Mouse (Mus musculus): Measurements from ENCODE around the gene Vmn1r183. TPM values are rescaled to one million over a fixed set of nuclear protein-coding genes. Genes with fewer than 3 reads are reported as not detected.
"Not testable (repeated sequence)": the region's sequence is repeated elsewhere in the genome, so short reads cannot be mapped to it uniquely, and the experiment has no call there.

Vmn1r183 gene
- total RNA-seq (2012; rRNA removed), result not detected in 2 replicates
- not detected in 2 replicates for total RNA-seq (2014; rRNA removed)
- not detected in 2 replicates for polyA plus RNA-seq (2012; ENCODE audit: insufficient read length, low read depth)

DNA sequence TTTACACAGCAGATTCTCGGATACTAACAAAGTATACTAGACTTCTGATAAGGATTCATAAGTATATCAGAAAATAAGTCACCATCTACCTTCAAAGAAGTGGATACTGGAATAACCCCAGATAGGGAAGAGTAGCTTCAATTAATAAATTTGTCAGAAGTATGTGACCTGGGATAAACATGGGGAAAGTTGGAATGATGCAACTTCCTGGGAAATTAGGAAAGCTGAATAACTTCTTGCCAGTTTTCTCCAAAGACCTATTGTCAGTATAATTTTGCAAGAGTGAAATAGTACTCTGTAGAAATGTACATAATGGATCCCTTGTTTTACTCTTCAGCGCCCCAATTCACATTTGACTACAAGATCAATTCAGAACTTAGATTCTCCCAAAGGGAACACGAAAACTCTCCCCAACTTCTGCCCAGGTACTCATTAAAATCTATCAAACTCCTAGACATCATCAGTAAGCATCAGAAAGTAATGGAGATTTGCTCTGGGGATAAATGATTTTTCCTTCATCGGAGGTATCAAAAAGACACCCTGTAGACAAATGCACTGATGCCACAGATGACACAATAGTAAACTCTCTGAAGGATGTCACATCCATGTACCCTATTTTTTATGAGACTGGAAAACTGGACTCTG is at the start of gene Vmn1r183:
TSS of gene Vmn1r183 (plus strand) at position 595 of the 645 bp plus-strand sequence.
- in situ Hi-C loops (cut with MboI; ENCODE audit: low pct_ligation_motif_present, low pct_unique_long_range_greater_than_20kb, low sequenced_read_pairs), result no loop called here
- TF ChIP-seq USF2 (conservative IDR thresholded peaks at IDR 0.05; ENCODE audit: low read depth, low read length), result no peak
- TF ChIP-seq MXI1 (IDR thresholded peaks at IDR 0.05; ENCODE audit: low read depth, low read length), result no peak
- no peak for TF ChIP-seq TCF12 (IDR thresholded peaks at IDR 0.05; ENCODE audit: low read depth, low read length)
- TF ChIP-seq MEF2A (IDR thresholded peaks at IDR 0.05; ENCODE audit: borderline replicate concordance, low read depth, low read length), result no peak

DNA sequence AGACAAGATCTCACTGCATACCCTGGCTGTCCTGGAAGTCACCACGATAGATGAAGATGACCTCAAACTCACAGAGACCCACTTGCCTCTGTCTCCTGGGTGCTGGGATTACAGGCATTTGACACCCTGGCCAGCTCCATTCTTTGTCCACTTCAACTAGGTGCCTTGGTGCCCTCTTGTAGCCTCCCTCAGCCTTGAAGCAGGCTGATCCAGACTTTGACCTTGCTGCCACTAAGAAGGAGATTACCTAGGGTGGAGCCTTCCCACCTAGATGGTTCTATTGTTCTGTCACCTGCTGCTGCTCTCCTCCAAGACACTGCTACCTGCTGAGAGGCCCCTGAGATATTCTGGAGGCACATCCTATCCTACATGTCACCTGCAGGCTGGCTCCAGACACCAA is 21.4 kb downstream of the Vmn1r183 start:
- H3K9me3 ChIP-seq (replicated peaks; ENCODE audit: low read length); in situ Hi-C loops (cut with MboI; ENCODE audit: low pct_ligation_motif_present, low pct_unique_long_range_greater_than_20kb, low sequenced_read_pairs); H3K4me2 ChIP-seq (ENCODE audit: insufficient read depth, low read depth, poor library complexity, severe bottlenecking); dilution Hi-C loops (cut with MboI; ENCODE audit: extremely low pct_ligation_motif_present, extremely low pct_unique_long_range_greater_than_20kb, low sequenced_read_pairs); DNase-seq (ENCODE audit: extremely low read depth); H3K27ac ChIP-seq (ENCODE audit: insufficient read depth, low read depth); H3K79me2 ChIP-seq (replicated peaks; ENCODE audit: control insufficient read depth, extremely low read depth, insufficient read depth, poor library complexity, severe bottlenecking); H3K4me3 ChIP-seq (replicated peaks in 1 of 3; ENCODE audit: low read depth in 2 of 3, low read length in 2 of 3, poor library complexity in 1 of 3); H3K4me1 ChIP-seq (ENCODE audit: control insufficient read depth in 1 of 2, insufficient read depth in 2 of 2); H3K36me3 ChIP-seq (replicated peaks in 1 of 2; ENCODE audit: control insufficient read depth in 1 of 2, insufficient read depth in 1 of 2, low read length in 1 of 2); H3K9ac ChIP-seq (ENCODE audit: insufficient read depth, low read depth): not testable (repeated sequence)
- peaks cover 35% of the 10 kb centered on the region for H3K27me3 ChIP-seq (replicated peaks)

More for the DNA sequence above, at the start of gene Vmn1r183:
- Histone ChIP-seq H3K36me3 (replicated peaks in 1 of 2; ENCODE audit: control insufficient read depth in 1 of 2, insufficient read depth in 1 of 2, low read length in 1 of 2) (no peaks in the 10 kb centered on the region), H3K9ac (ENCODE audit: insufficient read depth, low read depth) (no peak within 1 kb of the TSS), H3K9me3 (replicated peaks; ENCODE audit: low read length) (no peaks in the 10 kb centered on the region), H3K4me2 (ENCODE audit: insufficient read depth, low read depth, poor library complexity, severe bottlenecking) (no peak within 1 kb of the TSS), H3K79me2 (replicated peaks; ENCODE audit: control insufficient read depth, extremely low read depth, insufficient read depth, poor library complexity, severe bottlenecking) (no peaks in the 10 kb centered on the region), H3K4me3 (replicated peaks in 1 of 3; ENCODE audit: low read depth in 2 of 3, low read length in 2 of 3, poor library complexity in 1 of 3) (no peak within 1 kb of the TSS), H3K27me3 (replicated peaks) (peaks cover 25% of the 10 kb centered on the region), H3K27ac (ENCODE audit: insufficient read depth, low read depth) (no peak within 1 kb of the TSS), H3K4me1 (ENCODE audit: control insufficient read depth in 1 of 2, insufficient read depth in 2 of 2) (no peaks in the 10 kb centered on the region)
- dilution Hi-C loops (cut with MboI; ENCODE audit: extremely low pct_ligation_motif_present, extremely low pct_unique_long_range_greater_than_20kb, low sequenced_read_pairs), result no loop called here
- DNase-seq (ENCODE audit: extremely low read depth), result no peak

DNA sequence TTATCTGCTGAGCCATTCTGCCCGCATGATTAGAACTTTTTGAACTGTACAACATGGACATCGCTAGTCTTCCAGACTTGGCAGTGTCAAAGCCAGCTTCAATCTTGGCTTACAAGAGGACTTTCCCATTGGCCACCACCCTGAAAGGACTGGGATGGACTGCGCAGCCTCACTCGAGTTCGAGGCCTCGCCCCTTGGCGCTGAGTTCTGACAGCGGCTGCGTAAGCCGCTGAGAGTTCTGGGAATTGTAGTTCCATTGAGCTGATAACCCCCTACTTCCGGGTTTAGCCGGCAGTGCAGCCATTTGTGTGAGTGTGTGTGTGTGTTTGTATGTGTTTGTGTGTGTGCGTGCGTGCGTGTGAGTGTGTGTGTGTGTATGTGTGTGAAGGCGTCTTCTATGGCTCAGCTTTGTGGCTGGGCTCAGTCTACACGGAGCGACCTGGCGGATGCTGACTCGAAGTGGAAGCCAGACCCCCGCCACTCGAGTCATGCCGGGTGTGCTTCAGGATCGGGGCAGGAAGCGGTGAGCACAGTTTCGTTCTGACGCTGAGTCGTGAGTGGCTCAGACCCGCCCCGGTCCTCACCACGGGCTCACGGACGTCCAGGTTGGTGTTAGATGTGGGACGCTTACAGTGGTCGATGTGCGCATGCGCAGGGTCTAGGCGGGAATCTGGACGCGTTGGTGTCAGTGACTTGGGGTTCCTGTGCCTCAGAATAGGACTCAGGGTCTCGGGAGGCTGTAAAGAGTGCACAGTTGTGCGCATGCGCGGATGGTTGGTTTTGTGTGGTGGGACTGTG is 28.8 kb downstream of the Vmn1r183 start, which contains the start of gene Zfp180:
TSS of gene Zfp180 (plus strand) at position 291 of the 798 bp plus-strand sequence.
- Histone ChIP-seq H3K9ac (ENCODE audit: insufficient read depth, low read depth) (peak within 1 kb of the TSS; percentile 63), H3K79me2 (replicated peaks; ENCODE audit: control insufficient read depth, extremely low read depth, insufficient read depth, poor library complexity, severe bottlenecking) (peaks cover 25% of the 10 kb centered on the region), H3K4me1 (ENCODE audit: control insufficient read depth in 1 of 2, insufficient read depth in 2 of 2) (peaks cover 9 to 29% of the 10 kb centered on the region in 2 experiments), H3K4me3 (replicated peaks in 1 of 3; ENCODE audit: low read depth in 2 of 3, low read length in 2 of 3, poor library complexity in 1 of 3) (peak within 1 kb of the TSS; percentile 56 to 76 (median 75)), H3K9me3 (replicated peaks; ENCODE audit: low read length) (peaks cover 2% of the 10 kb centered on the region), H3K27ac (ENCODE audit: insufficient read depth, low read depth) (peak within 1 kb of the TSS; percentile 85), H3K4me2 (ENCODE audit: insufficient read depth, low read depth, poor library complexity, severe bottlenecking) (peak within 1 kb of the TSS; percentile 82), H3K27me3 (replicated peaks) (peaks cover 7% of the 10 kb centered on the region), H3K36me3 (replicated peaks in 1 of 2; ENCODE audit: control insufficient read depth in 1 of 2, insufficient read depth in 1 of 2, low read length in 1 of 2) (peaks cover 0 to 22% of the 10 kb centered on the region in 2 experiments)
- DNase-seq (ENCODE audit: extremely low read depth), result peak; percentile 97
- in situ Hi-C loops (cut with MboI; ENCODE audit: low pct_ligation_motif_present, low pct_unique_long_range_greater_than_20kb, low sequenced_read_pairs) (no loop called here), dilution Hi-C loops (cut with MboI; ENCODE audit: extremely low pct_ligation_motif_present, extremely low pct_unique_long_range_greater_than_20kb, low sequenced_read_pairs) (no loop called here)
- TF ChIP-seq NRF1 (IDR thresholded peaks at IDR 0.05; ENCODE audit: low read depth, low read length), result peak; percentile 94
- TF ChIP-seq USF1 (IDR thresholded peaks at IDR 0.05; ENCODE audit: low read depth, low read length), result no peak
- peak; percentile 97 for TF ChIP-seq KAT2A (IDR thresholded peaks at IDR 0.05; ENCODE audit: insufficient replicate concordance, low read length)
- TF ChIP-seq MAX (IDR thresholded peaks at IDR 0.05; ENCODE audit: low read length), result 0 out of 2 replicates have a peak, but pooled peaks have one; percentile 55
- TF ChIP-seq MYC (IDR thresholded peaks at IDR 0.05; ENCODE audit: low read depth, low read length), result peak; percentile 60
- no peak for TF ChIP-seq ZKSCAN1 (IDR thresholded peaks at IDR 0.05; ENCODE audit: borderline replicate concordance, low read depth, low read length)
- no peak for TF ChIP-seq RCOR1 (conservative IDR thresholded peaks at IDR 0.05; ENCODE audit: low read depth, low read length)
- peak; percentile 83; the same call in 1 of the 2 replicates for TF ChIP-seq IRF4 (IDR thresholded peaks at IDR 0.05; ENCODE audit: low read depth, low read length)
- TF ChIP-seq ETS1 (conservative IDR thresholded peaks at IDR 0.05; ENCODE audit: low read depth, low read length), result peak; percentile 8; the same call in 1 of the 2 replicates
- TF ChIP-seq PAX5 (IDR thresholded peaks at IDR 0.05; ENCODE audit: low read length), result no peak
- TF ChIP-seq TCF12 (IDR thresholded peaks at IDR 0.05; ENCODE audit: low read depth, low read length), result peak; percentile 74
- peak; percentile 64; the same call in 1 of the 2 replicates for TF ChIP-seq GABPA (IDR thresholded peaks at IDR 0.05; ENCODE audit: insufficient replicate concordance, low read depth, low read length)
- 0 out of 2 replicates have a peak, but pooled peaks have one; percentile 47 for TF ChIP-seq ZMIZ1 (IDR thresholded peaks at IDR 0.05; ENCODE audit: low read depth, low read length)
- peak; percentile 19; the same call in 1 of the 2 replicates for TF ChIP-seq MEF2A (IDR thresholded peaks at IDR 0.05; ENCODE audit: borderline replicate concordance, low read depth, low read length)
- peak; percentile 23; the same call in 1 of the 2 replicates for TF ChIP-seq UBTF (IDR thresholded peaks at IDR 0.05; ENCODE audit: low read depth, low read length)
- TF ChIP-seq HCFC1 (IDR thresholded peaks at IDR 0.05; ENCODE audit: low read depth, low read length), result peak; percentile 98
- TF ChIP-seq MAZ (IDR thresholded peaks at IDR 0.05; ENCODE audit: low read depth, low read length), result peak; percentile 80; the same call in 1 of the 2 replicates
- TF ChIP-seq POLR2A (IDR thresholded peaks at IDR 0.05; ENCODE audit: low read depth, low read length), result peak; percentile 83
- peak; percentile 39; the same call in 1 of the 2 replicates for TF ChIP-seq CHD2 (IDR thresholded peaks at IDR 0.05; ENCODE audit: low read length)
